Mouse (Mus musculus) lung, adult 18-20 months (tissue): Measurements from ENCODE around the gene Lrrc49.

Experiments used
- DNase-seq, 2 experiments: peaks; one replicate each; pipeline ENCODE4 v3.0.0; 2022; ENCODE audit warnings: mixed read lengths in 2 of 2

The Lrrc49 gene

GRCm38 (mm10) chr9:60592363-60592762, 95.6 kb downstream of the Lrrc49 start:
- DNase-seq, result no peak

- no peak for DNase-seq
Measured at GRCm38 (mm10) chr9:60590871-60591624, 96.9 kb downstream of the Lrrc49 start.

- no peak for DNase-seq
Measured at GRCm38 (mm10) chr9:60588914-60589313, 99.0 kb downstream of the Lrrc49 start.

GRCm38 (mm10) chr9:60586920-60587319, 101.0 kb downstream of the Lrrc49 start:
- no peak for DNase-seq

DNA sequence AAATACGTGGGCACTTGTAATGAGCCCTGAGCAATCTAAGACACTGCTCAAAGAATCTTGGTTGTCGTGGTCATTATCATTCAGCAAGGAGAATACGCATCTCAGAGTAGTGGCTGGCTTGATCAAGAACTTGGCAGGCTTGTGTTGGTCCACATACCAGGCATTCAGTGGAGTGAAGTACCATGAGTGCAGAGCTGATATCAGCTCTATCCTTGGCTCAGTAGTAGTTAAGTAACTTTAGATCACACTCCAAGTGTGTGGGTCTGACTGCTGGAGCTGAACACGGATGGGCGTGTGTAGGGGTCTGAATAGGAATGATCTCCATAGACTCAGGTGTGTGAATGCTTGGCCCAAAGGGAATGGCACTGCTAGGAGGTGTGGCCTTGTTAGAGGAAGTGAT, 102.8 kb downstream of the Lrrc49 start:
- no peak for DNase-seq

DNA sequence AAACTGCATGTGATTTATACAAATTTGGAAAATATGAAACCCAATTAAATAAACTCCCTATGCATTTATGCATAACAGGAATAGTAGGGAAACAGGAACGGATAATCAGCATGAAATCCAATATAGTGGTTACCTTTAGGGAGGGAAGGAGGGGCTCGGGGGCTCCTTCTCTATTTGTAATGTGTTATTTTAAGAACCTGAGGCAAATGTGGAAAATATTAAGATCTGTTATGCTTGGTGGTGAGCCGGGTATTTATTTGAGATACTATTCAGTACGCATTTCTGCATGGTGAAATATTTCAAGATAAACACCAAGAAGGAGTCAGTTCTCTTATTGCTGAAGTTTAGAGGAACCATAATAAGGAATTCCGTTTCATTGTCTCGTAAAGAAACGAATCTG, 105.4 kb downstream of the Lrrc49 start:
- DNase-seq, result no peak

GRCm38 (mm10) chr9:60573011-60573410, 114.9 kb downstream of the Lrrc49 start:
- no peak for DNase-seq

DNA sequence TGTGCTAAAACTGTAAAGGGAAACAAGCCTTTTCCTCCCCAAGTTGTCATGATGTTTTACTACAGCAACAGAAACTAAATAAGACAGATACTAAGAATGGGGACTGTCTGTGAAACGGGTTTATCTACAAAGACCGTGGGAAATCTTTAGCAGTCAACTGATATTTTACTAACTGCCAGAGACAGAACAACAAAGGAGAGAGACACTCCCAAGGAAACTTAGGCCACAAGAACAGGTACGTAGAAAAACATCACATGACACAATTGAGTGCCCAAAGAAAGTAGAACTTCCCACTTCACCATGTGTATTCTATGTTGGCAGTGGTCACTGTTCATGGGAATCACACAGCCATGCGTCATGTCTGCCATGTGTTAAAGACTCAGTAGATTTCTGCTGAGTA, 116.2 kb downstream of the Lrrc49 start:
- no peak for DNase-seq

DNA sequence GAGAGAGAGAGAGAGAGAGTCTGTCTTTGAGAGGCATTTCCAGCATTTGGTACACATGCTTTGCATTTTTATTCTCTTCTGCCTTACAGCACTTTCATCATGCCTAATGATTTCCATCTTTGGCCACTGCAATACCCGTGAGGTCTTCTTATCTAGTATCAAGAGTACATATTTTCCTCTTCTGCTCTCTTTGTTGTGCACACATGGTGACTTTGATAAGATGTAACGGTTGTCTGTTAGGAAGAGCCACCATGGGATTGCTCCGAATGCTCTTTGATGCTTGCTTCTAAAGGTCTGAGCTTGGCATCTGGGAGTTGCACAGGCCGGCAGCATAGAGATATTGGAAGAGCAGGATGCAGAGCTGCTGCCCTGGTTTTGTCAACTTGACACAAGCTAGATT, 116.9 kb downstream of the Lrrc49 start:
- DNase-seq, result no peak

DNA sequence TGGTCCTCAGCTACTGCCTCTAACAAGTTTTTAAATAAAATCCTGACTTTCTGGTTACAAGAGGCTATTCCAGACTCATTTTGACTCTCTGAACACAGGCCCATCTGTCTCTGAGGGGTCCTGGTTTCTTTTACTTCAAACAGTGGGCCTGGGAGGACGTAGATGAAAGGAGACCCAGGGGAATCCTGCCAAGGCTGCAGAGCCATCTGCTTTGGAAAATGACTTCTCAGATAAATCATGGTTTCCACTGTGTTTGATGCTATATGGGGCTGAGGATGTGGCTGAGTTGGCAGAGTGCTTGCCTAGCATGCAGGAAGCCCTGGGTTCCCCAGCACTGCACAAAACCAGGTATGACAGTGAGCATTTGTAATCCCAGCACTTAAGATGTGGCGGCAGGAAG, 118.6 kb downstream of the Lrrc49 start:
- DNase-seq, result no peak

DNA sequence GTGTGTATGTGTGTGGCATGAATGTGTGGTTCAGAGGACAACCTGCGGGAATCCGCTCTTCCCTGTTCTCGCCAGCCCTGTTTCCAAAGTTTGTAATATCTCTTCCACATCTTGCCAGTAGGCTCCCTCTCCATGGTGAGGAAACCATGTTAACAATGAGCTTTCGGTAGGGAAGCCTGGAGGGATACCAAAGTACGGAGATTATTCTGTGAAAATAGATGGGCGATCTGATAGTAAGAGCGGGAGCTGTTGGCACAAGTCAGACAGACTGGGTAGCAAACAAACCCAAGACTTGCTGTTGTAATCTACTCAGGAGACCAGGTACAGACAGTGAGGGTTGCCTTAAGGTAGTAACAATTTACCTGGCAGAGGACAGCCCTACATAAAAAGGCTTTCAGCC, 124.1 kb downstream of the Lrrc49 start:
- no peak for DNase-seq

DNA sequence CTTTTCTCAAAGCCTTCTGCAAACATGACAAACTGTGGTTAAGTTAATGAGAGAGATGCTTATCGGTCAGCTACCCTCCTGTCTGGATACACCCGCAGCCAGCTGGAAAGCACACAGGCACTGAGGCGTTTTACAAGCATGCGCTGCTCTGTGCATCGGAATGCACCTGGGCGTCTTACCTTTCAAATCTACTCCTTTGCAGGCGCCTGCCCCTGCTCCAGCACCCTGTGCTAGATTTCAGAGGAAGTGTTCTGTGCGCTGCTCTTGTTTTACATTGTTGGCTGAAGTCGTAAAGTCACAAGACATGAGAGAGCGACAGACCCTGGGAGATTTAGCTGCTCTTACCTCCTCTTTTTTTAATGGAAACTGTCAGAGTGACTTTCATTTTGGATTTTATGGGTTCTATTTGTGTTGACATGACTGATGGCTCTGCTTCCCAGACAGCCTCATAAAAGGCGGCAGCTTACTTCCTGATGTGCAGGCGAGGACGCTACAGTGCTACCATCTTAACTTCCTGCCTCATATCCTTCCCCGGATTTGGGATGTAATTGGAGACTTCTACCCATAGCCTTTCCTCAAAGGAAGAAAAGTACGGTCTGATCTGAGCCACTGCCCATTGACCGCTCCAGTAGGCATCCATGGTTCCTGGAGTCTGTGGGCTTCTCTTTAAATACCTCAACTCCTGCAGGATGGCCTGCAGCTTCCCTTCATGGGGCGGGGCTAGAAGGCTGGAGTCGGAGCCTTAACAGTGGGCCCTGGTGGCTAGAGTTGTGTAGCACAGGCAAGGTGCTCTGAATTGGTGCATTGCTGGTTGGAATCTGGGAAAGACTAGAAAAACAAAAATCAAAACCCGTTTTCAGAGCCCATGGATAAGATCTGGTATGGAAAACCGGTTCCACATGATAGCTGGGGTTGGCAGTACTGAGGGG, 125.3 kb downstream of the Lrrc49 start:
- peak in 1 of 2 experiments; percentile 15 for DNase-seq

DNA sequence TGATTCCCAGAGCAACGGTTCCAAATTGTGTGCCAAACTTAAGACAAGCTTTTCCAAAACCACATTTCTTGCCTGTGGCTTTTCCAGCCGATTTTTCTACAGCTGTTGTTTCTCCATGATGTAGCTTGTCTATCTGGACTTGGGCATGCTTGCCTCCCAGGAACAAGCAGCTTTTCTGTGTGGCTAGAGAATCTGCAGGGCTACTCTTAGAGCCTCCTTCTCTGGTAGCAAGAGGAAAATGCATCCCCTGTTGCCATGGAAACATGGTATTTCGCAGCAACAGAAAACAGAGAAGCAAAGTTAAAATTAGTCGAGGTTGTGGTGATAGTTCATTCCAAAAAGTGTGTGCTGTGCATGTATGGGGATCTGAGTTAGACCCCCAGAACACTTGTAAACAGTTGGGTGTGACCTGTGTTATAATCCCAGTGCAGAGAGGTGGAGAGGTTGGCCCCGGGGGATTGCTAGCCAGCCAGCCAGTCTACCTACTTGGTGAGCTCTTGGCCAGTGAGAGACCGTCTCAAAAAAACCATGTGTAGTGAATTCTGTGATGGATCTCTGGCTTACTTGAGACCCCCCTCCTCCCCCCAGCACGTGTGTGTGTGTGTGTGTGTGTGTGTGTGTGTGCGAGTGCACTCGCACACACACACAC, 126.2 kb downstream of the Lrrc49 start:
- no peak for DNase-seq

DNA sequence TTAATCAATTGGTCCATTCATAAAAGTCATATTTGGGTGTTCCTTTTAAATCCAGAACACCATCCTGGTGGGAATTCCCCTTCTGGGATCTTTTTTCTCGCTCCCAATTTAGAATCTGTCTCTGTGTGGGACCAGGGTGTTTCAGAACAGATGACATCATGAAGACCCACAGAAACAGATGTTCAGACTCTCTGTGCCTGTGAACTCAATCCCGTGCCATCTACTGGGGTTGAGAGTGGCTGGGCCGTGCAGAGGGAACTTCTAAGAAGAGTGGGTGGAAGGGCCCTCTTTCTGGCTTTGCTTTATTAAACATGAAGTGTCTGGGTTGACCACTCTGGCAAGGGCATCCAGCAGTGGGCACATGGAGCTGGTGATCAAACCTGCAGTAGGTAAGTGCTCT, 129.5 kb downstream of the Lrrc49 start:
- no peak for DNase-seq

DNA sequence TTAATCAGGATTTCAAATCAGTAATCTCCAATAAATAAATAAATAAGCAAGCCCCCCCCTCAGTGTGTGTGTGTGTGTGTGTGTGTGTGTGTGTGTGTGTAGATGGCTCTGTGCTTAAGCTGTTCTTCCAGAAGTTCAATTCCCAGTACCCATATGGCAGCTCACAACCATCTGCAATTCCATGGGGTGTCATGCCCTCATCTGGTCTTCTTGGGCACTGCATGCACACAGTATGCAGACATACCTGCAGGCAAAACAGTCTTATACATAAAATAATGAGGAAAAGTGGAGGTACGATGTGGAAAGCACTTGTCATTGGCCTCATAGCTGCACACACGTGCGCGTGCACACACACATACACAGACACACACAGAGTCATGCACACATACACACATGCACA, 136.7 kb downstream of the Lrrc49 start:
- DNase-seq, result no peak

DNA sequence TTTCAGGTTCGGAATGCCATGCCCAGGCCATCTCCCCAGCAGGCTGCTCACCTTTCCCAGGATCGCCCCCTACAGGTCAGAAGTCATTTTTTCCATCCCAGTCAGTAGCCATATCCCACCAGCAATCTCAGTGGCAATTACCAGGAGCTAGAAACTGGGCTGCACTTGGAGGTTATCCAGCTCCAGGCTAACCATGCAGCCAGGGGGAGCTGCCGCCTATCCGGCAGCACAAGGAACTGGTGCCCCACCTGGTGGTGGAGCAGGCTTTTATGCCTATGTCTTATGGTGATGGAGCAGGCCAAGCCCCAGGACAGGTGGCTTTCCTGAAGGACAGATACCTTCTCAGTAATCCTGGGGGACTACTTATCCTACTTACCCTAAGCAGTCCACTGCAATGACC, 139.8 kb downstream of the Lrrc49 start:
- DNase-seq, result peak; percentile 70 to 79

GRCm38 (mm10) chr9:60546169-60546568, 141.8 kb downstream of the Lrrc49 start:
- DNase-seq, result no peak

- DNase-seq, result peak; percentile 63 to 83
Measured at GRCm38 (mm10) chr9:60545361-60546096, 142.4 kb downstream of the Lrrc49 start.

GRCm38 (mm10) chr9:60543422-60544015, 144.4 kb downstream of the Lrrc49 start:
- peak in 1 of 2 experiments; percentile 50 for DNase-seq

DNA sequence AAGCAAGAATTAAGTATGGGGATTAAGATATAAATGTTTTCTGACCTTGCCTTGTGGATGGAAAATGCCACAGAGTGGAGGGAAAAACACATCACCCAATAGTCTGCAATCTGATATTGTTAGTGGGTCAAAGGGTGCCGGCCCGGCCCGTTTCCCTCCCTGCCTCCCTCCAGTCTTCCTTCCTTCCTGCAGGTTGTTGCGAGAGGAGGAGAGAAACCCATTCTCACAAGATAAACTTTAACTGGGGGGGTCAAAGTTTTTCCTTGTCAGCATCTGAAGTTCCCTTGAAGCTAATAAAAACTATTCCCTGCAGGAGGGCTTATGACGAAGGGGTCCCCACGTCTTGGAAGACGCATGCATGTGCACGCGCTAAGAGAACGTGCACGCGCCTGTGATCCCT, 157.6 kb downstream of the Lrrc49 start:
- DNase-seq, result no peak

GRCm38 (mm10) chr9:60529348-60530243, 158.4 kb downstream of the Lrrc49 start:
- peak; percentile 72 to 75 for DNase-seq
